Mouse (Mus musculus) lung, adult 2 months (tissue): ENCODE results near the gene Arhgap15. TPM values are rescaled to one million over a fixed set of nuclear protein-coding genes. Genes with fewer than 3 reads are reported as not detected.
"Not testable (repeated sequence)": the region's sequence is repeated elsewhere in the genome, so short reads cannot be mapped to it uniquely, and the experiment has no call there.

Experiments used
- DNase-seq: peaks from one replicate; pipeline ENCODE4 v3.0.0; 2022
- H3K4me1 ChIP-seq: fragments of 200-500 bp; 2 replicates; pipeline ENCODE4 v1.6.1; 2011; ENCODE audit warnings: low read length; ENCODE audit not compliant: control insufficient read depth, insufficient read depth
- H3K4me3 ChIP-seq: fragments of 200-500 bp; replicated peaks from 2 replicates; pipeline ENCODE3; 2011; ENCODE audit warnings: low read depth, mild to moderate bottlenecking, control low read depth, low read length; ENCODE audit errors: extremely low read depth
- CTCF ChIP-seq: fragments of 200-500 bp; IDR thresholded peaks from 2 replicates; pipeline ENCODE4 v1.5.1; 2011; ENCODE audit warnings: mild to moderate bottlenecking, low read length, control low read depth; ENCODE audit not compliant: insufficient read depth
- POLR2A ChIP-seq: fragments of 200-500 bp; IDR thresholded peaks from 2 replicates; pipeline ENCODE4 v1.6.1; 2011; ENCODE audit warnings: low read depth, mild to moderate bottlenecking, control low read depth, low read length, borderline replicate concordance; ENCODE audit errors: extremely low read depth
- WGBS: fragments of 180-500 bp; shearing (Covaris S2); methylation state at CpG from one replicate; pipeline ENCODE4 v1.1.7; 2018; 5-methylcytosine and 5-hydroxymethylcytosine counted together
- polyA plus RNA-seq: library from polyadenylated mRNA; depleted of rRNA; stranded (reverse); fragments of >200 nt; gene quantifications from 2 replicates; pipeline ENCODE4 v1.2.3, GENCODE M21; 2012; rRNA removed

The Arhgap15 gene
- polyA plus RNA-seq = 1.00 and 1.8 TPM in 2 replicates

GRCm38 (mm10) chr2:43748287-43748983 is at the start of gene Arhgap15:
Gene Arhgap15 (plus strand): TSS chr2:43748824.
- Histone ChIP-seq H3K4me1 (no peaks in the 10 kb centered on the region), H3K4me3 (peak within 1 kb of the TSS; percentile 38)
- no peak for TF ChIP-seq POLR2A
- TF ChIP-seq CTCF = no peak
- 64% methylated on average over 5 of the region's 5 CpGs for WGBS
- DNase-seq = no peak

- Histone ChIP-seq H3K4me1 (no peaks in the 10 kb centered on the region), H3K4me3 (no peak overlapping the region)
- WGBS = 91% methylated on average over 2 of the region's 2 CpGs
- DNase-seq = no peak
- TF ChIP-seq POLR2A (no peak), CTCF (no peak)
These were observed 35.9 kb upstream of the Arhgap15 start for GRCm38 (mm10) chr2:43712611-43713138.

DNA sequence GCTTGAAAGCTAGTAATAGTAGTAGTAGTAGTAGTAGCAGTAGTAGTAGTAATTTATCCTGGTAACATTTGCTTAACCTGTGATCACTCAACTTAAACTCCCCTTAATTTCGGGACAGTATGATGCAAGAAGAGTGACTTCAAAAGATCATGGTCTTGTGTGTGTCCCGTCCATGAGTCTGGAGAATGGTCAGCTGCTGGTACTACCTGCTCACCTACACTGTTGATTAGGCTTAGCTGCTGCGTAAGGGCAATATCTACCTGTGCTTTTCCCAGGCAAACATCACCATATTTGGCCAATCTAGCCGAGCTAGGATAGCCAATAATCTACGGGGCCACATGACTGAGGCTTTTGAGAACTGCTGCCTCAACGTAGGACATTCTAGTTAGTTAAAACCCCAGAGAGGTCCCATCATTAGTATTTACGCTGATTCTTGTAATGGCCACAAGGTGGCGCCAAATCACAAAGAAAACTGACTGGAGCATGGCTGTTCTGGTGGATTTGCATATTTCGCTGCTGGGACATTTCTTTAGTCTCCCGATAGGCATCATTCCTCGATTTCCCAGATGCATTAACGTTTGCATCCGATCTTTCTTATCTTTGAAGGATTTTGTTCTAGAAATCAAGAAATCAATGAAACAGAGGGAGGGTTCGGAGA is 26.0 kb upstream of the Arhgap15 start:
- 16% methylated on average over 14 of the region's 14 CpGs for WGBS
- peak; percentile 49 for DNase-seq
- TF ChIP-seq POLR2A (no peak), CTCF (peak; percentile 46)

GRCm38 (mm10) chr2:43723104-43723541 is 25.5 kb upstream of the Arhgap15 start:
- Histone ChIP-seq H3K4me1 (no peaks in the 10 kb centered on the region), H3K4me3 (no peak overlapping the region)
- DNase-seq = no peak
- 59% methylated on average over 7 of the region's 7 CpGs for WGBS
- no peak for TF ChIP-seq POLR2A
- TF ChIP-seq CTCF = no peak

More for the DNA sequence above, 26.0 kb upstream of the Arhgap15 start:
- Histone ChIP-seq H3K4me3 (no peak overlapping the region), H3K4me1 (no peaks in the 10 kb centered on the region)

- no peaks in the 10 kb centered on the region for H3K4me1 ChIP-seq
- no peak for DNase-seq
- H3K4me3 ChIP-seq = no peak overlapping the region
- WGBS = 44% methylated on average over 5 of the region's 5 CpGs
- no peak for TF ChIP-seq CTCF
- TF ChIP-seq POLR2A = no peak
These were observed 21.4 kb upstream of the Arhgap15 start for GRCm38 (mm10) chr2:43727181-43727580.

- no peak for DNase-seq
- no peak overlapping the region for H3K4me3 ChIP-seq
- WGBS = 52% methylated on average over 8 of the region's 8 CpGs
- TF ChIP-seq POLR2A = no peak
- TF ChIP-seq CTCF = no peak
- H3K4me1 ChIP-seq = no peaks in the 10 kb centered on the region
These were observed 20.9 kb upstream of the Arhgap15 start for GRCm38 (mm10) chr2:43727693-43728092.

DNA sequence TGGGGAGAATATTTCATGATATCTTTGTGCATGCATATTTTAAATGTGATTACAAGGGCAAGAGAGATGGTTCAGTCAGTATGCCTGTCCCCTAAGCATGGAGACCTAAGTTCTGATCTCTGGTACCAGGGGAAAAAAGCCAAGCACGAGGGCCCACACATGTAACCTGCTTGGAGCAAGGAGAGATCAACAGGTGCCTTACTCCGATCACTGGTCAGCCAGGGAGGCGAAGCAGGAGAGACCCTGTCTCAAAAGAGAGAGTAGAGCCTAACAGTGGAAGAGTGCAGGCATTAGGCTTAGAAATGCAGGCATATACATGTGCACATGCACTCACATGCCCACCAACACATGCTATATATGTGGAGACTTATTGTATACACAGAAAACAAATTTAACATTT is 19.8 kb upstream of the Arhgap15 start:
- 83% methylated on average over 3 of the region's 3 CpGs for WGBS
- no peak for DNase-seq
- H3K4me1 ChIP-seq = no peaks in the 10 kb centered on the region
- TF ChIP-seq POLR2A (no peak), CTCF (no peak)
- H3K4me3 ChIP-seq = no peak overlapping the region

GRCm38 (mm10) chr2:43732396-43732795 is 16.2 kb upstream of the Arhgap15 start:
- TF ChIP-seq CTCF (no peak), POLR2A (no peak)
- WGBS = 36% methylated on average over 3 of the region's 3 CpGs
- DNase-seq = no peak
- no peak overlapping the region for H3K4me3 ChIP-seq
- H3K4me1 ChIP-seq = no peaks in the 10 kb centered on the region

GRCm38 (mm10) chr2:43735071-43735470 is 13.6 kb upstream of the Arhgap15 start:
- WGBS = 70% methylated on average over 4 of the region's 4 CpGs

GRCm38 (mm10) chr2:43737546-43737945 is 11.1 kb upstream of the Arhgap15 start:
- no peak for DNase-seq
- TF ChIP-seq CTCF (no peak), POLR2A (no peak)
- Histone ChIP-seq H3K4me3 (no peak overlapping the region), H3K4me1 (no peaks in the 10 kb centered on the region)
- WGBS = 83% methylated on average over 7 of the region's 7 CpGs

More at GRCm38 (mm10) chr2:43735071-43735470, 13.6 kb upstream of the Arhgap15 start:
- DNase-seq, H3K4me1 ChIP-seq, H3K4me3 ChIP-seq: not testable (repeated sequence)
